Mouse (Mus musculus) G1E (cell line): ENCODE data around the gene Slc35f1. TPM values are rescaled to one million over a fixed set of nuclear protein-coding genes. Genes with fewer than 3 reads are reported as not detected.

Experiments
- ATAC-seq: 2 replicates; pipeline ENCODE4 v1.8.0; 2016; ENCODE audit warnings: mild to moderate bottlenecking; ENCODE audit not compliant: insufficient number of reproducible peaks, poor library complexity, low FRiP score, severe bottlenecking; ENCODE audit errors: extremely low read depth
- DNase-seq: peaks from one replicate; pipeline ENCODE4 v3.0.0; 2012; ENCODE audit warnings: low spot score
- H3K27me3 ChIP-seq: 2 replicates; pipeline ENCODE4 v1.6.1; 2012; ENCODE audit warnings: mild to moderate bottlenecking, low read length, inconsistent platforms; ENCODE audit not compliant: insufficient read depth
- H3K36me3 ChIP-seq: replicated peaks from 2 replicates; pipeline ENCODE3; 2012; ENCODE audit warnings: mild to moderate bottlenecking, inconsistent platforms
- H3K4me1 ChIP-seq: 2 replicates; pipeline ENCODE4 v1.6.1; 2012; ENCODE audit warnings: low read depth, low read length, inconsistent platforms, mixed read lengths; ENCODE audit not compliant: insufficient read depth
- H3K4me3 ChIP-seq: 2 replicates; pipeline ENCODE4 v1.5.1; 2012; ENCODE audit warnings: low read depth, mild to moderate bottlenecking, inconsistent platforms, low read length, moderate library complexity, mixed read lengths
- H3K9me3 ChIP-seq: replicated peaks from 2 replicates; pipeline ENCODE4 v1.6.1; 2012; ENCODE audit warnings: inconsistent platforms
- CTCF ChIP-seq: IDR thresholded peaks from 2 replicates; pipeline ENCODE4 v1.5.1; 2012; ENCODE audit warnings: low read depth, low read length, inconsistent platforms, mixed read lengths
- GATA1 ChIP-seq: IDR thresholded peaks from 2 replicates; pipeline ENCODE4 v1.6.1; 2012; ENCODE audit warnings: borderline replicate concordance, low read length, inconsistent platforms, mixed read lengths
- GATA2 ChIP-seq: IDR thresholded peaks from 2 replicates; pipeline ENCODE4 v1.6.1; 2012; ENCODE audit warnings: low read depth, low read length, inconsistent platforms, borderline replicate concordance
- POLR2AphosphoS5 ChIP-seq: IDR thresholded peaks from 2 replicates; pipeline ENCODE4 v1.6.1; 2012; ENCODE audit warnings: low read depth, low read length, inconsistent platforms; ENCODE audit not compliant: insufficient replicate concordance
- TAL1 ChIP-seq: conservative IDR thresholded peaks from 2 replicates; pipeline ENCODE4 v1.6.1; 2012; ENCODE audit warnings: low read depth, low read length, inconsistent platforms, mixed read lengths
- polyA plus RNA-seq: library from polyadenylated mRNA; stranded (reverse); fragments of >175 nt; gene quantifications from 2 replicates; pipeline ENCODE4 v1.2.3, GENCODE M21; 2012
- total RNA-seq, 2 experiments: library from RNA; stranded (forward) in 1 of 2; stranded (reverse) in 1 of 2; fragments of 200-1000 nt in 1 of 2; fragments of >200 nt in 1 of 2; fragmentation: Nextera tagmentation in 1 of 2; gene quantifications; 2 replicates each; pipeline ENCODE4 v1.2.3; 2014 to 2017

Slc35f1 gene
- total and polyA plus RNA-seq, 3 experiments: not detected

- H3K4me3 ChIP-seq: no peak overlapping the region
- ATAC-seq (no peak), DNase-seq (no peak)
- H3K27me3 ChIP-seq: no peaks in the 10 kb centered on the region
- H3K36me3 ChIP-seq: no peaks in the 10 kb centered on the region
- no peak for TF ChIP-seq GATA1
- no peak for TF ChIP-seq POLR2AphosphoS5
- no peak for TF ChIP-seq TAL1
- no peak for TF ChIP-seq CTCF
- TF ChIP-seq GATA2: no peak
- H3K9me3 ChIP-seq: no peaks in the 10 kb centered on the region
- H3K4me1 ChIP-seq: no peaks in the 10 kb centered on the region
These were observed 412.1 kb downstream of the Slc35f1 start for GRCm38 (mm10) chr10:53102423-53102822.

- TF ChIP-seq TAL1 (no peak), GATA1 (no peak), GATA2 (no peak), CTCF (no peak), POLR2AphosphoS5 (no peak)
- Histone ChIP-seq H3K4me1 (no peaks in the 10 kb centered on the region), H3K4me3 (no peak overlapping the region), H3K27me3 (no peaks in the 10 kb centered on the region), H3K36me3 (no peaks in the 10 kb centered on the region), H3K9me3 (no peaks in the 10 kb centered on the region)
- ATAC-seq (no peak), DNase-seq (no peak)
These were observed 424.7 kb downstream of the Slc35f1 start for GRCm38 (mm10) chr10:53115028-53115427.

GRCm38 (mm10) chr10:53115673-53116398, 425.5 kb downstream of the Slc35f1 start:
- Histone ChIP-seq H3K36me3 (no peaks in the 10 kb centered on the region), H3K9me3 (no peaks in the 10 kb centered on the region), H3K4me1 (no peaks in the 10 kb centered on the region), H3K4me3 (no peak overlapping the region), H3K27me3 (no peaks in the 10 kb centered on the region)
- TF ChIP-seq CTCF: no peak
- TF ChIP-seq GATA1: no peak
- TF ChIP-seq POLR2AphosphoS5: no peak
- no peak for TF ChIP-seq GATA2
- no peak for TF ChIP-seq TAL1
- DNase-seq (no peak), ATAC-seq (no peak)

- ATAC-seq (no peak), DNase-seq (no peak)
- no peaks in the 10 kb centered on the region for H3K9me3 ChIP-seq
- no peaks in the 10 kb centered on the region for H3K27me3 ChIP-seq
- H3K4me3 ChIP-seq: no peak overlapping the region
- no peak for TF ChIP-seq GATA1
- TF ChIP-seq TAL1: no peak
- no peak for TF ChIP-seq POLR2AphosphoS5
- TF ChIP-seq CTCF: no peak
- TF ChIP-seq GATA2: no peak
- H3K36me3 ChIP-seq: no peaks in the 10 kb centered on the region
- no peaks in the 10 kb centered on the region for H3K4me1 ChIP-seq
These were observed 430.3 kb downstream of the Slc35f1 start for GRCm38 (mm10) chr10:53120608-53121007.

- no peaks in the 10 kb centered on the region for H3K36me3 ChIP-seq
- DNase-seq (no peak), ATAC-seq (no peak)
- H3K9me3 ChIP-seq: no peaks in the 10 kb centered on the region
- TF ChIP-seq TAL1 (no peak), POLR2AphosphoS5 (no peak), GATA2 (no peak), GATA1 (no peak), CTCF (no peak)
- no peaks in the 10 kb centered on the region for H3K27me3 ChIP-seq
- H3K4me1 ChIP-seq: no peaks in the 10 kb centered on the region
- H3K4me3 ChIP-seq: no peak overlapping the region
These were observed 434.0 kb downstream of the Slc35f1 start for GRCm38 (mm10) chr10:53124365-53124764.

- Histone ChIP-seq H3K9me3 (no peaks in the 10 kb centered on the region), H3K36me3 (no peaks in the 10 kb centered on the region), H3K4me1 (no peaks in the 10 kb centered on the region), H3K27me3 (no peaks in the 10 kb centered on the region), H3K4me3 (no peak overlapping the region)
- TF ChIP-seq GATA1 (no peak), CTCF (no peak), POLR2AphosphoS5 (no peak), TAL1 (no peak), GATA2 (no peak)
- DNase-seq (no peak), ATAC-seq (no peak)
These were observed 442.4 kb downstream of the Slc35f1 start for GRCm38 (mm10) chr10:53132707-53133106.

- DNase-seq: no peak
- ATAC-seq: no peak
- H3K4me3 ChIP-seq: no peak overlapping the region
- H3K4me1 ChIP-seq: no peaks in the 10 kb centered on the region
- H3K27me3 ChIP-seq: no peaks in the 10 kb centered on the region
- no peaks in the 10 kb centered on the region for H3K36me3 ChIP-seq
- no peak for TF ChIP-seq CTCF
- TF ChIP-seq GATA2: no peak
- TF ChIP-seq POLR2AphosphoS5: no peak
- TF ChIP-seq GATA1: no peak
- TF ChIP-seq TAL1: no peak
- H3K9me3 ChIP-seq: no peaks in the 10 kb centered on the region
These were observed 460.0 kb downstream of the Slc35f1 start for GRCm38 (mm10) chr10:53150321-53150720.
